In the genomic region with DNA sequence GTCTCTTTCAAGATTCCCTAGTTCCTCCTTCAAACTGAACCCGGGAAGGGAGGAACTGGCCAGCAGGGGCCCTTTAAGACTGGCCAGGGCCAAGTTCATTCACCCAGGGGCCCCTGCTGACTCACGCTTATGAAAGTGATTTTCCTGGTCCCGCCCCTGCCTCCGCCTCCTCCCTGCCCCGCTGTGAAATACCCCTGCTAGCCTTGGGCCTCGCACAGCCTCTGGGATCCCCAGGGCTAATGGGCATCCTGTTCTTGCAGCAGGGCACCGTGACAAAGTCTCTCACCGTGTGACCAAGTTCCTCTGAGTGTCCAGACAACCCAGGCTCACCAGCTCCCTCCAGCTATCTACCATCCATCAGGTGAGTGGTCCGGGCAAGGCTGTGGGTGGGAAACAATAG, we compare ENCODE assay signal across 8 mouse cellular contexts. TPM values are rescaled to one million over a fixed set of nuclear protein-coding genes. Genes with fewer than 3 reads are reported as not detected.
DNase-seq lines count a peak whose midpoint lies in the region; ATAC-seq and TF ChIP-seq lines count a peak whose summit lies in the region.

No protein-coding gene starts in this region.

- peaks cover 52% of the 10 kb centered on the region for H3K4me1 ChIP-seq in hindbrain, embryonic 10.5 days (replicated peaks)
- peaks cover 31% of the 10 kb centered on the region for H3K4me1 ChIP-seq in hindbrain, embryonic 13.5 days (replicated peaks)
- peaks cover 4% of the 10 kb centered on the region; the same call in 1 of the 2 replicates for H3K4me1 ChIP-seq in lung, postnatal 0 days (ENCODE audit: insufficient read depth, low read depth, low read length)

- no peak for DNase-seq in hindbrain, embryonic 10.5 days (ENCODE audit: low spot score)
- DNase-seq in gonadal fat pad, adult 2 months (ENCODE audit: low read depth) = peak; percentile 56
- peak; percentile 91 to 94 for DNase-seq in kidney, adult 8-10 months
- DNase-seq in lung, postnatal 0 days (ENCODE audit: low spot score) = peak; percentile 89
- DNase-seq in testis, postnatal 10 days (ENCODE audit: low spot score) = peak; percentile 78
- DNase-seq in layer of hippocampus, adult 11-12 months (ENCODE audit: low spot score) = no peak

- H3K4me2 ChIP-seq in hindbrain, embryonic 13.5 days = no peak overlapping the region
- H3K4me2 ChIP-seq in lung, postnatal 0 days (replicated peaks; ENCODE audit: low read depth, low read length) = peak overlapping the region; percentile 38

- no peaks in the 10 kb centered on the region for H3K36me3 ChIP-seq in hindbrain, embryonic 10.5 days
- no peaks in the 10 kb centered on the region for H3K36me3 ChIP-seq in hindbrain, embryonic 13.5 days
- no peaks in the 10 kb centered on the region for H3K36me3 ChIP-seq in lung, postnatal 0 days (ENCODE audit: insufficient read depth, low read length)

- H3K9me3 ChIP-seq in hindbrain, embryonic 10.5 days = no peaks in the 10 kb centered on the region
- no peaks in the 10 kb centered on the region for H3K9me3 ChIP-seq in hindbrain, embryonic 13.5 days
- H3K9me3 ChIP-seq in lung, postnatal 0 days (ENCODE audit: low read length) = no peaks in the 10 kb centered on the region

- no peak for ATAC-seq in hindbrain, embryonic 13.5 days (ENCODE audit: low FRiP score)
- peak; percentile 82 for ATAC-seq in lung, postnatal 0 days
- no peak for ATAC-seq in frontal cortex, adult (ENCODE audit: low TSS enrichment)

- peak; percentile 46; the same call in 1 of the 2 replicates for TF ChIP-seq EP300 in lung, postnatal 0 days (IDR thresholded peaks at IDR 0.05)

- H3K4me3 ChIP-seq in hindbrain, embryonic 10.5 days = no peak overlapping the region
- H3K4me3 ChIP-seq in hindbrain, embryonic 13.5 days = no peak overlapping the region
- H3K4me3 ChIP-seq in lung, postnatal 0 days (ENCODE audit: low read depth, low read length) = peak overlapping the region; percentile 31

- no peak overlapping the region for H3K9ac ChIP-seq in hindbrain, embryonic 13.5 days
- H3K9ac ChIP-seq in lung, postnatal 0 days (replicated peaks; ENCODE audit: low read depth) = peak overlapping the region; percentile 39

- 0 out of 2 replicates have a peak overlapping the region, but pooled peaks have one; percentile 56 for H3K27ac ChIP-seq in hindbrain, embryonic 10.5 days
- H3K27ac ChIP-seq in hindbrain, embryonic 13.5 days = no peak overlapping the region
- H3K27ac ChIP-seq in lung, postnatal 0 days (ENCODE audit: low read length) = peak overlapping the region; percentile 80

- WGBS in hindbrain, embryonic 10.5 days = 20% methylated on average over 9 of the region's 9 CpGs
- WGBS in hindbrain, embryonic 13.5 days = 18% methylated on average over 9 of the region's 9 CpGs
- WGBS in lung, postnatal 0 days = 9% methylated on average over 9 of the region's 9 CpGs

- peak; percentile 10; the same call in 1 of the 2 replicates for TF ChIP-seq CTCF in lung, postnatal 0 days (IDR thresholded peaks at IDR 0.05)

- H3K27me3 ChIP-seq in hindbrain, embryonic 10.5 days (ENCODE audit: insufficient read depth, poor library complexity, severe bottlenecking) = peaks cover 24% of the 10 kb centered on the region
- peaks cover 6% of the 10 kb centered on the region; the same call in 1 of the 2 replicates for H3K27me3 ChIP-seq in hindbrain, embryonic 13.5 days
- no peaks in the 10 kb centered on the region for H3K27me3 ChIP-seq in lung, postnatal 0 days (replicated peaks; ENCODE audit: insufficient read depth, low read length)

RNA-seq across cellular contexts. Expression of a gene that starts 3.0 kb away (rescaled TPM):
- 0.30 and 0.36 TPM in 2 replicates for polyA plus RNA-seq in hindbrain, embryonic 10.5 days (2016; fragmentation: Nextera tagmentation; extraction: Ambion mirVana)
- 0.08 and 0.28 TPM in 2 replicates for polyA plus RNA-seq in hindbrain, embryonic 13.5 days (2015; fragmentation: Nextera tagmentation; extraction: Ambion mirVana)
- polyA plus RNA-seq in gonadal fat pad, adult 2 months (2012; rRNA removed) = 20.6 and 31.2 TPM in 2 replicates
- 9.7 and 14.0 TPM in 2 replicates for polyA plus RNA-seq in lung, postnatal 0 days (2015; fragmentation: Nextera tagmentation; extraction: Ambion mirVana)

RNA-seq across cellular contexts. Expression of a gene that starts 9.6 kb away (rescaled TPM):
- polyA plus RNA-seq in hindbrain, embryonic 10.5 days (2016; fragmentation: Nextera tagmentation; extraction: Ambion mirVana) = 9.0 and 14.0 TPM in 2 replicates
- polyA plus RNA-seq in hindbrain, embryonic 13.5 days (2015; fragmentation: Nextera tagmentation; extraction: Ambion mirVana) = 34.5 and 36.4 TPM in 2 replicates
- 0.81 and 1.2 TPM in 2 replicates for polyA plus RNA-seq in gonadal fat pad, adult 2 months (2012; rRNA removed)
- 1.2 and 1.8 TPM in 2 replicates for polyA plus RNA-seq in lung, postnatal 0 days (2015; fragmentation: Nextera tagmentation; extraction: Ambion mirVana)

RNA-seq across cellular contexts. Expression of a gene that starts 42.3 kb away (rescaled TPM):
- polyA plus RNA-seq in hindbrain, embryonic 10.5 days (2016; fragmentation: Nextera tagmentation; extraction: Ambion mirVana) = 11.5 and 13.5 TPM in 2 replicates
- 14.1 and 14.8 TPM in 2 replicates for polyA plus RNA-seq in hindbrain, embryonic 13.5 days (2015; fragmentation: Nextera tagmentation; extraction: Ambion mirVana)
- polyA plus RNA-seq in gonadal fat pad, adult 2 months (2012; rRNA removed) = 27.5 and 30.6 TPM in 2 replicates
- 18.3 and 19.1 TPM in 2 replicates for polyA plus RNA-seq in lung, postnatal 0 days (2015; fragmentation: Nextera tagmentation; extraction: Ambion mirVana)

Comparison
In these comparisons a context has a peak if more than half of its experiments do, and no peak if none do; other contexts are left out.
1. DNase-seq: peak in gonadal fat pad, adult 2 months (single experiment), kidney, adult 8-10 months (2 of 2), lung, postnatal 0 days (single experiment) and testis, postnatal 10 days (single experiment); none in hindbrain, embryonic 10.5 days (single experiment) and layer of hippocampus, adult 11-12 months (single experiment).